Mouse (Mus musculus) MN1 (cell line): ENCODE measurements around the gene Lamc1.
"Not testable (repeated sequence)": the region's sequence is repeated elsewhere in the genome, so short reads cannot be mapped to it uniquely, and the experiment has no call there.

Source experiments
- DNase-seq: peaks from one replicate; pipeline ENCODE4 v3.0.0-alpha.2; 2016; ENCODE audit warnings: low spot score

The Lamc1 gene

GRCm38 (mm10) chr1:153332444-153333295, at the start of gene Lamc1:
Gene Lamc1 (minus strand): TSS chr1:153332786.
- DNase-seq = peak; percentile 94

- no peak for DNase-seq
Measured at GRCm38 (mm10) chr1:153380746-153381282, 48.2 kb upstream of the Lamc1 start.

- no peak for DNase-seq
Measured at GRCm38 (mm10) chr1:153379832-153380231, 47.2 kb upstream of the Lamc1 start.

- DNase-seq = no peak
Measured at GRCm38 (mm10) chr1:153378587-153378986, 46.0 kb upstream of the Lamc1 start.

GRCm38 (mm10) chr1:153376446-153376845, 43.9 kb upstream of the Lamc1 start:
- no peak for DNase-seq

- DNase-seq = no peak
Measured at GRCm38 (mm10) chr1:153374136-153374535, 41.5 kb upstream of the Lamc1 start.

GRCm38 (mm10) chr1:153371846-153372245, 39.3 kb upstream of the Lamc1 start:
- DNase-seq = no peak

GRCm38 (mm10) chr1:153369011-153369410, 36.4 kb upstream of the Lamc1 start:
- no peak for DNase-seq

GRCm38 (mm10) chr1:153367048-153367447, 34.5 kb upstream of the Lamc1 start:
- DNase-seq = no peak

- no peak for DNase-seq
Measured at GRCm38 (mm10) chr1:153361926-153362325, 29.3 kb upstream of the Lamc1 start.

GRCm38 (mm10) chr1:153360556-153360955, 28.0 kb upstream of the Lamc1 start:
- no peak for DNase-seq

GRCm38 (mm10) chr1:153357218-153357617, 24.6 kb upstream of the Lamc1 start:
- DNase-seq = no peak

- no peak for DNase-seq
Measured at GRCm38 (mm10) chr1:153354466-153354865, 21.9 kb upstream of the Lamc1 start.

GRCm38 (mm10) chr1:153353736-153354430, 21.3 kb upstream of the Lamc1 start:
- no peak for DNase-seq

- no peak for DNase-seq
Measured at GRCm38 (mm10) chr1:153351034-153351433, 18.4 kb upstream of the Lamc1 start.

GRCm38 (mm10) chr1:153347726-153348125, 15.1 kb upstream of the Lamc1 start:
- DNase-seq = no peak

- DNase-seq = no peak
Measured at GRCm38 (mm10) chr1:153347040-153347439, 14.5 kb upstream of the Lamc1 start.

- no peak for DNase-seq
Measured at GRCm38 (mm10) chr1:153345699-153346291, 13.2 kb upstream of the Lamc1 start.

- no peak for DNase-seq
Measured at GRCm38 (mm10) chr1:153345002-153345401, 12.4 kb upstream of the Lamc1 start.

- not testable (repeated sequence) for DNase-seq
Measured at GRCm38 (mm10) chr1:153335451-153335850, 2.9 kb upstream of the Lamc1 start.

GRCm38 (mm10) chr1:153333296-153334121, 923 bp upstream of the Lamc1 start:
- peak; percentile 87 for DNase-seq
